Mouse (Mus musculus): ENCODE data around the gene 2310061I04Rik. TPM values are rescaled to one million over a fixed set of nuclear protein-coding genes. Genes with fewer than 3 reads are reported as not detected.

The 2310061I04Rik gene
- total RNA-seq, 2 experiments from 2014 or later: 58.0 to 70.5 TPM

- DNase-seq: peak; percentile 69
Observed at GRCm38 (mm10) chr17:35870151-35870883, 26.9 kb downstream of the 2310061I04Rik start.

GRCm38 (mm10) chr17:35869346-35870067, 27.7 kb downstream of the 2310061I04Rik start:
- peak; percentile 61 for DNase-seq

- DNase-seq: no peak
Observed at GRCm38 (mm10) chr17:35868961-35869345, 28.3 kb downstream of the 2310061I04Rik start.

GRCm38 (mm10) chr17:35868165-35868820, 28.9 kb downstream of the 2310061I04Rik start:
- peak; percentile 46 for DNase-seq

GRCm38 (mm10) chr17:35866911-35867890, 30.0 kb downstream of the 2310061I04Rik start:
- peak; percentile 59 for DNase-seq

GRCm38 (mm10) chr17:35866281-35866831, 30.9 kb downstream of the 2310061I04Rik start:
- peak; percentile 81 for DNase-seq

GRCm38 (mm10) chr17:35865481-35866280, 31.6 kb downstream of the 2310061I04Rik start, which contains the start of gene Ppp1r18:
TSS of gene Ppp1r18 (plus strand) at chr17:35865593.
- peak; percentile 81 for DNase-seq

GRCm38 (mm10) chr17:35864832-35865353, 32.3 kb downstream of the 2310061I04Rik start:
- peak; percentile 37 for DNase-seq

- peak; percentile 93 for DNase-seq
Observed at GRCm38 (mm10) chr17:35861198-35861857, 35.9 kb downstream of the 2310061I04Rik start, which contains the start of gene Nrm. TSS of gene Nrm (plus strand) at chr17:35861318.

- DNase-seq: no peak
Observed at GRCm38 (mm10) chr17:35860831-35861197, 36.4 kb downstream of the 2310061I04Rik start.

- no peak for DNase-seq
Observed at GRCm38 (mm10) chr17:35859835-35860234, 37.4 kb downstream of the 2310061I04Rik start.

GRCm38 (mm10) chr17:35859371-35859770, 37.9 kb downstream of the 2310061I04Rik start:
- DNase-seq: no peak

- no peak for DNase-seq
Observed at GRCm38 (mm10) chr17:35850974-35851373, 46.3 kb downstream of the 2310061I04Rik start.

- peak; percentile 33 for DNase-seq
Observed at GRCm38 (mm10) chr17:35848112-35848511, 49.1 kb downstream of the 2310061I04Rik start.

GRCm38 (mm10) chr17:35843514-35843913, 53.7 kb downstream of the 2310061I04Rik start:
- no peak for DNase-seq
